Mouse (Mus musculus) thymus, adult 2 months (tissue): ENCODE measurements at regions not wholly inside any gene's neighbourhood (a gene's known extent, or its start where the extent isn't known, plus 50 kb on each side); places are given as distances from the start of the nearest gene placed in this dataset.
"Not testable (repeated sequence)": the region's sequence is repeated elsewhere in the genome, so short reads cannot be mapped to it uniquely, and the experiment has no call there.

Experiments used
- CTCF ChIP-seq: fragments of 200-500 bp; IDR thresholded peaks from 2 replicates; pipeline ENCODE4 v1.5.1; 2012; ENCODE audit warnings: mild to moderate bottlenecking, control low read depth, low read length, moderate library complexity, borderline replicate concordance; ENCODE audit not compliant: control insufficient read depth, poor library complexity, insufficient read depth; ENCODE audit errors: extremely low read depth
- POLR2A ChIP-seq: fragments of 200-500 bp; IDR thresholded peaks from 2 replicates; pipeline ENCODE4 v1.6.1; 2012; ENCODE audit warnings: mild to moderate bottlenecking, low read length, control low read depth, moderate library complexity; ENCODE audit not compliant: control insufficient read depth, poor library complexity, insufficient read depth; ENCODE audit errors: extremely low read depth

DNA sequence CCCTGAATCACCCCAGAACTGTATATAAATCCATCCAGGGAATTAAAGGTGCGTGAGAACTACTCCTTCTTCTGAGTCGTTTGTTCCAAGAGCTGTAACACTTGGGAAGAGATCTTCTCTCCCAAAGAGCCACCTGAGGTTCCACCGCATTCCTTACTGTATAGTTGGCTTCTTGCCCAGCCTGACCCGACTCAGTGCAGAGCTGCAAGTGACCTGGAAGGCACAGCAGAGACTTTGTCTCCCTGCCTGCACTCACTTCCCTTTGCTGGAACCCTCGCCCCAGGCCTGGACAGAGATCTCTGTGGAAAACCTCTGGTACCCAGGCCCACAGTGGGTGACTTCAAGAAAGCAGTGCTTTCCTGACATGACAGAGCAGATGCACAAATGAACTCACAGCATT lies 83.6 kb upstream of the Zfp706 start:
- not testable (repeated sequence) for TF ChIP-seq POLR2A, CTCF
